Mouse (Mus musculus): ENCODE measurements around the gene Khdc3.
A peak's percentile ranks its signal among the peaks of the same experiment; 100 is the strongest.
"Not testable (repeated sequence)": the region's sequence is repeated elsewhere in the genome, so short reads cannot be mapped to it uniquely, and the experiment has no call there.

The Khdc3 gene

GRCm38 (mm10) chr9:73101536-73101935 lies at the start of gene Khdc3:
TSS of gene Khdc3 (plus strand) at chr9:73101836.
- no peak for DNase-seq

- DNase-seq, result peak; percentile 72
These were observed 46.2 kb upstream of the Khdc3 start for GRCm38 (mm10) chr9:73055441-73055911.

- no peak for DNase-seq
These were observed 42.4 kb upstream of the Khdc3 start for GRCm38 (mm10) chr9:73059224-73059623.

- peak; percentile 46 for DNase-seq
These were observed 37.9 kb upstream of the Khdc3 start for GRCm38 (mm10) chr9:73063621-73064290.

GRCm38 (mm10) chr9:73067086-73067485 lies 34.5 kb upstream of the Khdc3 start:
- no peak for DNase-seq

GRCm38 (mm10) chr9:73068230-73068679 lies 33.4 kb upstream of the Khdc3 start:
- DNase-seq, result peak; percentile 59

- DNase-seq, result no peak
These were observed 32.9 kb upstream of the Khdc3 start for GRCm38 (mm10) chr9:73068688-73069087.

GRCm38 (mm10) chr9:73070971-73071659 lies 30.5 kb upstream of the Khdc3 start:
- DNase-seq, result no peak

- no peak for DNase-seq
These were observed 29.2 kb upstream of the Khdc3 start for GRCm38 (mm10) chr9:73072426-73072825.

- DNase-seq, result no peak
These were observed 28.5 kb upstream of the Khdc3 start for GRCm38 (mm10) chr9:73073169-73073568.

GRCm38 (mm10) chr9:73079349-73079748 lies 22.3 kb upstream of the Khdc3 start:
- not testable (repeated sequence) for DNase-seq

- DNase-seq, result no peak
These were observed 21.8 kb upstream of the Khdc3 start for GRCm38 (mm10) chr9:73079801-73080325.

GRCm38 (mm10) chr9:73082291-73083000 lies 19.2 kb upstream of the Khdc3 start:
- DNase-seq, result no peak

- no peak for DNase-seq
These were observed 17.7 kb upstream of the Khdc3 start for GRCm38 (mm10) chr9:73083956-73084355.

- no peak for DNase-seq
These were observed 15.8 kb upstream of the Khdc3 start for GRCm38 (mm10) chr9:73085845-73086244.

GRCm38 (mm10) chr9:73087121-73087520 lies 14.5 kb upstream of the Khdc3 start:
- no peak for DNase-seq

- DNase-seq, result no peak
These were observed 14.1 kb upstream of the Khdc3 start for GRCm38 (mm10) chr9:73087581-73087980.

- no peak for DNase-seq
These were observed 12.3 kb upstream of the Khdc3 start for GRCm38 (mm10) chr9:73089222-73089920.

GRCm38 (mm10) chr9:73090121-73090520 lies 11.5 kb upstream of the Khdc3 start:
- no peak for DNase-seq

GRCm38 (mm10) chr9:73091747-73092146 lies 9.9 kb upstream of the Khdc3 start:
- DNase-seq, result peak; percentile 31

- DNase-seq, result no peak
These were observed 7.1 kb upstream of the Khdc3 start for GRCm38 (mm10) chr9:73094580-73094979.

- DNase-seq, result no peak
These were observed 3.7 kb upstream of the Khdc3 start for GRCm38 (mm10) chr9:73097898-73098297.

GRCm38 (mm10) chr9:73102181-73102580 lies 545 bp downstream of the Khdc3 start, which contains the start of gene Gm20509:
TSS of gene Gm20509 (plus strand) at chr9:73102470.
- no peak for DNase-seq

All from kidney, adult 18-20 months (tissue).